Mouse (Mus musculus) splenic B cell, adult 2 months (primary cell): Measurements from ENCODE around the gene Eid2.

Experiments
- DNase-seq: peaks from one replicate; pipeline ENCODE4 v3.0.0-alpha.2; 2011; ENCODE audit warnings: low read depth, low spot score
- H3K27me3 ChIP-seq: 2 replicates; pipeline ENCODE4 v1.6.1; 2012; ENCODE audit warnings: mild to moderate bottlenecking, low read length, moderate library complexity, mixed read lengths; ENCODE audit not compliant: control insufficient read depth, poor library complexity, insufficient read depth, severe bottlenecking
- H3K36me3 ChIP-seq: 2 replicates; pipeline ENCODE4 v1.6.1; 2012; ENCODE audit warnings: mild to moderate bottlenecking, low read length, moderate library complexity, mixed read lengths; ENCODE audit not compliant: control insufficient read depth, poor library complexity, insufficient read depth, severe bottlenecking

Eid2 gene

DNA sequence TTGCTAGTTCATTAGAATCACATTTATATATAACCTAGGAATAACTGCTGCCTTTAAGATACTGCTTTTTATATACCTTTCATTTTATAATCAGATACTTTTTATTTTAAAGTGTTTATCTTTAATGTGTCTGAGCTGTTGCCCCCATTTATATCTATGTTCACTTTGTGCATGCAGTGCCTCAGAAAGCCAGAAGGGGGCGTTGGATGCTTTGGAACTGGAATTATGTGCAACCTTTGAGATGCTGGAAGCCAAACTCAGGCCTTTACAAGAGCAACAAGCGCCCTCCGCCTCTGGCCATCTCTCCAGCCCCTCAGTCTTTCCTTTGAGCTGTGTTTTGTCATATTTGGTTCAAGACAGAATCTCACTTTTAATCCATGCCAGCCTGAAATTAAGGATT, 4.1 kb downstream of the Eid2 start:
- no peak for DNase-seq
- H3K36me3 ChIP-seq: no peaks in the 10 kb centered on the region
- no peaks in the 10 kb centered on the region; the same call in 1 of the 2 replicates for H3K27me3 ChIP-seq

- Histone ChIP-seq H3K36me3 (no peaks in the 10 kb centered on the region), H3K27me3 (no peaks in the 10 kb centered on the region)
- DNase-seq: no peak
Measured at GRCm38 (mm10) chr7:28277237-28277614, 9.5 kb downstream of the Eid2 start.

GRCm38 (mm10) chr7:28277615-28278278, 10.1 kb downstream of the Eid2 start, which contains the start of gene Eid2b:
Gene Eid2b (plus strand): TSS chr7:28277739.
- no peaks in the 10 kb centered on the region for H3K36me3 ChIP-seq

GRCm38 (mm10) chr7:28278279-28278652, 10.6 kb downstream of the Eid2 start:
- no peak for DNase-seq
- no peaks in the 10 kb centered on the region for H3K36me3 ChIP-seq
- no peaks in the 10 kb centered on the region for H3K27me3 ChIP-seq

More at GRCm38 (mm10) chr7:28277615-28278278, 10.1 kb downstream of the Eid2 start, which contains the start of gene Eid2b:
- DNase-seq: peak; percentile 96
- no peaks in the 10 kb centered on the region for H3K27me3 ChIP-seq

DNA sequence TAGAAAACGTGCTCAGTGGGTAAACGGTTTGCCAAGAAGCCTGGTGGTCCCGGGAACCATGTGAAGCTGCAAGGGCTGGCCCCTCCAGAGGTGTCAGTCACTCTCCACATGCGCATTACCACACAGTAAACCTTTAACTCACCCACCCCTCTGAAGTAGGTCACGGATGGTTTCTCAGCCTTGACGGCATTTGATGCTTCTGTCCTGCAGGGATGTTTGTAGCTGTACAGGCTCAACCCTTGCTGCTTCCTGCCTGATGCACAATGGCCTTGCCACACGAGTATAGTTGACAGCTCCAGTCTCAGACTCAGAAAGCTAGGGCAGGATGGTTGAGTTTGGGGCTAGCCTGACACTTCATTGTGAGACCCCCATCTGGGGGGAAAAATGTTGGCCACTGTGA, 12.9 kb downstream of the Eid2 start:
- Histone ChIP-seq H3K36me3 (no peaks in the 10 kb centered on the region), H3K27me3 (no peaks in the 10 kb centered on the region)
- DNase-seq: no peak

- Histone ChIP-seq H3K36me3 (no peaks in the 10 kb centered on the region), H3K27me3 (peaks cover 2% of the 10 kb centered on the region)
- DNase-seq: no peak
Measured at GRCm38 (mm10) chr7:28290165-28290564, 22.5 kb downstream of the Eid2 start.

DNA sequence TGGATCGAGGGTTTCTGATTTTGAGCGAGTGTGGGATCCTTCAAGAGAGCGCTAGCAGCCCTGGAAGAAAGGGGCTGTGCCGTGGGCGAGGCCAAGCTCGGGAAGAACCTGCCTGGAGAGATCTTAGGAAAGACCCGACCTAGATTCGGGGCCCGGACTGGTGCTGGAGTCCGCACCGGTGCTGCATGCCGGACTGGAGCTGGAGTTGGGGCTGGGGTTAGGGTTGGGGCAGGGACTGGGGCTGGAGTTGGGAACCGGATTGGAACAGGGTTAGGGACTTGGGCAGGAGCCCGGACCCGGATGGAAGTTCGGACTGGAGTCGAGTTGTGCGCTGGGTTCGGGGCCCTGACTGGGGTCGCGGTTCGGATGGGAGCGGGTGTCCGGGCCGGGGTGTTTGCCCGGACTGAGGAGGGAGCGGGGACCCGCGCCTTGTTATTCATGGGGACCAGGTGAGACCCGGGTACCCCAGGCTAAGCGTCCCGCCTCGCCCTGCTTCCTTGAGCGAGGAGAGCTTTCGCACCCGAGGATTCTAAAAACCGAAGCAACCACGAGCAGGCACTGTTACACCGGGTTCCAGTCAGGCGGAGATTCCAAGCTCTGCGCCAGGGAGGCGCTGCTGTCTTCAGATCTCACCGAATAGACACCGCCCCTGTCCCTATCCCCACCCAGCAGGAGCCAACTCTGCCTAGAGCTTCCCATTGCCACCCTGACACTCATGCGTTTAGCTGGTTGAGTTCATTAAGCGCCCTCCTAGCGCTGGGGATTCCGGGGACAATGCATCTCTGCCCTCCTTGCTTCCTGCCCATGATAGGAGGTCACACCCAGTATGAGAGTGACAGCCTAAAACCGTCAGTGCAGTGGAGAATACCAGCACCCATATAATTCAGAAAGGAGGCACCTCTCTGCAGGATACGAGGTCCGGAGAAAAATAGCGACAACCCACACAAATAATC, 23.2 kb downstream of the Eid2 start, which contains the start of gene Selenov:
Selenov (minus strand) TSS at position 549 of the 953 bp plus-strand sequence.
- DNase-seq: no peak
- Histone ChIP-seq H3K27me3 (peaks cover 2% of the 10 kb centered on the region), H3K36me3 (no peaks in the 10 kb centered on the region)

DNA sequence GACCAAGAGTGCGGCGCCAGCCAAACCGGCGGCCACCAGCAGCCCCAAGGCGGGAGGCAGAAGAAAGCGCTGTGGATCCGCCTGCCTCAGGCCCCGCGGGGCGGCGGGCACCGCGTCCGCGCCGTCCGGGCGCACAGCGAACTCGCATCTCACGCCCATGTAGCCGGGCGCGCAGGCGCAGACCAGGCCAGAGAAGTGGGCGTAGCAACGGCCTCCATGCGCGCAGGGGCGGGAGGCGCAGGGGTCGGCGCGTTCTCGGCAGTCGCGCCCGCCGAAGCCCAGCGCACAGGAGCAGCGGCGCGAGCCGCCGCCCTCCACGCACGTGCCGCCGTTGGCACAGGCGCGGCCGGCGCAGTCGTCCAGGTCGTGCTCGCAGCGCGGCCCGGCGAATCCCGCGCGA, 26.8 kb downstream of the Eid2 start:
- DNase-seq: peak; percentile 44
- no peaks in the 10 kb centered on the region for H3K36me3 ChIP-seq
- H3K27me3 ChIP-seq: peaks cover 2% of the 10 kb centered on the region

GRCm38 (mm10) chr7:28298837-28299625, 31.4 kb downstream of the Eid2 start:
- peak; percentile 61 for DNase-seq
- Histone ChIP-seq H3K36me3 (no peaks in the 10 kb centered on the region), H3K27me3 (peaks cover 2% of the 10 kb centered on the region; the same call in 1 of the 2 replicates)

- no peaks in the 10 kb centered on the region; the same call in 1 of the 2 replicates for H3K27me3 ChIP-seq
- peak; percentile 59 for DNase-seq
- peaks cover 2% of the 10 kb centered on the region; the same call in 1 of the 2 replicates for H3K36me3 ChIP-seq
Measured at GRCm38 (mm10) chr7:28301616-28302433, 34.1 kb downstream of the Eid2 start, which contains the start of gene Dll3. Gene Dll3 (minus strand): TSS chr7:28302238.

- H3K27me3 ChIP-seq: no peaks in the 10 kb centered on the region; the same call in 1 of the 2 replicates
- no peak for DNase-seq
- peaks cover 4% of the 10 kb centered on the region; the same call in 1 of the 2 replicates for H3K36me3 ChIP-seq
Measured at GRCm38 (mm10) chr7:28305641-28306040, 38.0 kb downstream of the Eid2 start.

GRCm38 (mm10) chr7:28306216-28306615, 38.5 kb downstream of the Eid2 start:
- no peak for DNase-seq
- peaks cover 4% of the 10 kb centered on the region; the same call in 1 of the 2 replicates for H3K36me3 ChIP-seq
- no peaks in the 10 kb centered on the region; the same call in 1 of the 2 replicates for H3K27me3 ChIP-seq

- H3K27me3 ChIP-seq: no peaks in the 10 kb centered on the region
- no peak for DNase-seq
- peaks cover 4% of the 10 kb centered on the region; the same call in 1 of the 2 replicates for H3K36me3 ChIP-seq
Measured at GRCm38 (mm10) chr7:28309737-28310136, 42.1 kb downstream of the Eid2 start.
